Mouse (Mus musculus) bone marrow, adult 2 months (tissue): ENCODE measurements around the gene Mettl8. TPM values are rescaled to one million over a fixed set of nuclear protein-coding genes. Genes with fewer than 3 reads are reported as not detected.

Source experiments
- H3K27ac ChIP-seq: fragments of 200-500 bp; 2 replicates; pipeline ENCODE4 v1.5.1; 2012; ENCODE audit warnings: low read depth, mild to moderate bottlenecking, control low read depth, inconsistent platforms, low read length; ENCODE audit not compliant: control insufficient read depth, poor library complexity, insufficient read depth
- H3K4me1 ChIP-seq: fragments of 200-500 bp; 2 replicates; pipeline ENCODE4 v1.6.1; 2011; ENCODE audit warnings: low read length; ENCODE audit not compliant: control insufficient read depth, insufficient read depth
- H3K4me3 ChIP-seq: fragments of 200-500 bp; replicated peaks from 2 replicates; pipeline ENCODE3; 2011; ENCODE audit warnings: mild to moderate bottlenecking, low read depth, low read length, control low read depth; ENCODE audit not compliant: control insufficient read depth
- CTCF ChIP-seq: fragments of 200-500 bp; IDR thresholded peaks from 2 replicates; pipeline ENCODE4 v1.5.1; 2011; ENCODE audit warnings: low read length, control low read depth; ENCODE audit not compliant: control insufficient read depth, insufficient read depth
- POLR2A ChIP-seq: fragments of 200-500 bp; IDR thresholded peaks from 2 replicates; pipeline ENCODE4 v1.6.1; 2011; ENCODE audit warnings: low read depth, mild to moderate bottlenecking, control low read depth, low read length, borderline replicate concordance; ENCODE audit not compliant: control insufficient read depth
- WGBS: fragments of 180-500 bp; shearing (Covaris S2); methylation state at CpG from one replicate; pipeline ENCODE4 v1.1.7; 2018; 5-methylcytosine and 5-hydroxymethylcytosine counted together
- polyA plus RNA-seq: library from polyadenylated mRNA; stranded (reverse); fragments of >200 nt; gene quantifications from 2 replicates; pipeline ENCODE4 v1.2.4, GENCODE M21; 2011; ENCODE audit warnings: low replicate concordance; ENCODE audit not compliant: missing spikeins, insufficient read depth, insufficient read length

Gene Mettl8
- polyA plus RNA-seq, 1 experiment, result 25.7 TPM

DNA sequence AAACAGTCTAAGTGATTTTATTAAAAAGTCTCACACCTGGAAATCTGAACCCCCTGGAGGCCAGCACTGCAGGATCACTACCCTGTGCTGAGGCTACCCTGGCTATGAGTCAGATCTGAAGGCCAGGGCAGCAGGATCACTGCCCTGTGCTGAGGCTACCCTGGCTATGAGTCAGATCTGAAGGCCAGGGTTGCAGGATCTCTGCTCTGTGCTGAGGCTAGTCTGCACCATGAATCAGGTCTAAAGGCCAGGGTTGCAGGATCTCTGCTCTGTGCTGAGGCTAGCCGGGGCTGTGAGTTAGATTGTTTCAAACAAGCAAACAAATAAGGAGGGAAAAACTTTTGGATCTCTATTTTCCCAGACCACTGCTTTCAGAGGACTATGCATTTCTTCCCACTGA lies 92.5 kb downstream of the Mettl8 start:
- no peak overlapping the region for H3K27ac ChIP-seq
- H3K4me3 ChIP-seq, result no peak overlapping the region
- 82% methylated on average over 1 of the region's 1 CpGs for WGBS
- no peak for TF ChIP-seq CTCF
- H3K4me1 ChIP-seq, result peaks cover 1% of the 10 kb centered on the region; the same call in 1 of the 2 replicates

DNA sequence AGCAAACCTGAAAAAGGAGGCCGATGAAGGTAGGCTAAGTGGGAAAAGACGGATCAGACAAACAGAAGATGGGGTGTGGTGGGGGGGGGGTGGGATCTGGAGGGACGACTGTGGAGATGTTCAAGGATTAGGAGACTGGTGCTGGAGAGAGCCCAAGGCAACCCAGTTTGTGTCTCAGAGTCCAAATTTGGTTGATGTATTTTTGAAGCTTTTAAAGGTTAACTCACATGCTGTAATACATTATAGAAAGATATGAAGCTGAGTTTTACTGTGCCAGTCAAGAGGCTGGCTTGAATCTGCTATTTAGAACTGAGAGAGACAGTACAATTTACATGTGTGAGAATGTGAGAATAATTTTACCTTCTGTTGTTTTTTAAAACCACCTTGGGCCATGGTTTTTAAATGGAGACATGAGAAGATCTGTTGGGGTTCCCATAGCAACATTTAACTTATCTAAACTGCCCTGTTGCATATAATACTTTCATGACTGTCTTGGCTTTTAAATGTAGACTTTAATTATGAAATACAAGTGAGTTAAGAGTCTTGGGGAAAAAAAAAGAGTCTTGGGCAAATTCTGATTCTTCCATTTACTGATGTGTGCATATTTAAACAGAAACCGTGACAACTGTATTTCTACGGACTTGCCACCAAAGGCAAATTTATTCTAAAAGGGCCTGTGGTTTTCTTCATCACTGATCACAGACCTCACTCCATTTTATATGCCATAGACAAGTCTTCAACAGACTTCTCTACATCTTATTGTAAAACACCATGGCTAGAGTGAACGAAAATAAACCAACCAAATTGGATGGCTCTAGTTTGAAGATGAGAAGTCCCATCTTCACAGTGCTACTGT lies 94.1 kb downstream of the Mettl8 start:
- Histone ChIP-seq H3K4me1 (no peaks in the 10 kb centered on the region; the same call in 1 of the 2 replicates), H3K27ac (no peak overlapping the region), H3K4me3 (no peak overlapping the region)
- TF ChIP-seq CTCF (no peak), POLR2A (no peak)
- 78% methylated on average over 6 of the region's 6 CpGs for WGBS

DNA sequence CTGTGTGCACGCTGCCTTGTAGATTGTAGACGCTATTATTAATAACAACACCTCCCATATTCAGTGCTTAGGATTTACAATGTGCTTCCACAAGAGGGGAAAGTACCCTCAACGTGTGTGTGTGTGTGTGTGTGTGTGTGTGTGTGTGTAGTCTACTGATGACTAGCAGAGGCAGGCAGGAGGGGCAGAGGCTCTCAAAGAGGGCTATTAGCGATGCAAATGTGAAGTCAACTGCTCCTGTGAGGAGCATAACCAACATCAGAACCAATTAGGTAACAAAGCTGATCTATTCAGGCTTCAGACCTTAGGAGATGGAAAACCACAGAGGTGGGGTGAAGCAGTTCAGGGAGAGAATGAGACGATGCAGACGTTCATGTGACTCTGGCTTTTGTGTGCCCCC lies 95.3 kb downstream of the Mettl8 start:
- H3K27ac ChIP-seq, result no peak overlapping the region
- WGBS, result 79% methylated on average over 6 of the region's 6 CpGs
- TF ChIP-seq CTCF, result no peak

DNA sequence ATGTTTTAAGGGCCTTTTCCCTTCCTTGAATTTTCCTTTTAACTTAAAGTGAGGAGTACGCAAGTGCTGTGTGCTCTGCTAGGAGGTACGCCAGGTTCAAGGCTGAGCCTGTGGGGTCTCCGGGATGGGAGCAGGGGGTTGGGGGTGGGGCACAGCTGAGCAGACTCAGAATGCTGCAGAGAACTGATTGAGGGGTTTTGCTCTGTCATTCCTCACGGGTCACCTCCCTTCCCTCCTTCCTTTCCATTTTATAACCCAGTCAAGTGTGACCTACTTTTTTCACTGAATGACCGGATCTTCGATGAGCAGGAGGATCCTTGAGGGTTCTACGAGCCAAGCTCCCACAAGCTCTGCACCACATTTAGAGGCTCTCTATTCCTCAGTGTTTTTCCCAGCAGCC lies 96.0 kb downstream of the Mettl8 start:
- WGBS, result 78% methylated on average over 7 of the region's 7 CpGs
- H3K4me1 ChIP-seq, result no peaks in the 10 kb centered on the region; the same call in 1 of the 2 replicates

More for the DNA sequence above, 95.3 kb downstream of the Mettl8 start:
- H3K4me1 ChIP-seq, result no peaks in the 10 kb centered on the region; the same call in 1 of the 2 replicates
- no peak overlapping the region for H3K4me3 ChIP-seq

DNA sequence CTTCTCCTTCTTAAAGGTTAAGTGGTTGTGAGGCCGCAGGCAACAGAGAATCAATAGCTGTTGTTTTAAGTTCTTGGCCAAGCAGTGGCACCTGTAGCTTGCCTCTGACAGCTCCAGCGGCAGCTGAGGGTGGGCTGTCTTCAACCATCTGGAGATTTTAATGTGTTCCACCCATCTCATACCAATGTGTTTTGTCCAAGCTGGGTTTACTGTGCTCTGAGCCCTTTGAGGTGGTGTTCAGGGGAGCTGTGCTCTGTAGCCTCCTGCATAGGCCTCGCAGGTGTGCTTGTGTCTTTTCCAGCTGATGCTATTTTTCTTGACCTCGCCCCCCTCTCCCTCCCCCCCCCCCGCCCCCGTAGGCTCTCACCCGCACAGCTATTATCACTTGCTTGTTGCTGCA lies 96.8 kb downstream of the Mettl8 start:
- no peak overlapping the region for H3K27ac ChIP-seq
- no peak overlapping the region for H3K4me3 ChIP-seq
- H3K4me1 ChIP-seq, result peaks cover 1% of the 10 kb centered on the region; the same call in 1 of the 2 replicates
- TF ChIP-seq CTCF, result no peak
- TF ChIP-seq POLR2A, result no peak
- WGBS, result 74% methylated on average over 7 of the region's 7 CpGs

More for the DNA sequence above, 96.0 kb downstream of the Mettl8 start:
- TF ChIP-seq POLR2A, result no peak
- TF ChIP-seq CTCF, result no peak
- Histone ChIP-seq H3K27ac (no peak overlapping the region), H3K4me3 (no peak overlapping the region)

DNA sequence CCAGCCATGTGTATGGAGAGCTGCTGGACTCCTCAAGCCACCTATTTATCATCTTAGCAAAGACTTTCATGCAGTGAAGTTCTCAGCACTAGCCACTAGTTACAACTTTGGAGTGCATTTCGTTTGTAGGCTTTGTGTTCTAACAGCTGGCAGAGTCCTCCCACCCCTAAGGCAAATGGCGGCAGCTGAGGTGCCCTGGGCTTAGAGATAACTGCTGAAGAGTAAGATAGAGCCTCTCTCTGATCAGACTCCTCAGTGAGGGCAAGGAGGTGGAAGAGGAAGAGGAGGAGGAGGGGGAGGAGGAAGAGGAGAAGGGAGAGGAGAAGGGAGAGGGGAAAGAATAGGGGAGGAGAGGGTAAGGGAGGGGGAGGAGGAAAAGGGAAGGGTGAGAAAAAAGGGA lies 101.8 kb downstream of the Mettl8 start:
- 48% methylated on average over 2 of the region's 2 CpGs for WGBS
- Histone ChIP-seq H3K4me1 (peaks cover 1% of the 10 kb centered on the region; the same call in 1 of the 2 replicates), H3K27ac (no peak overlapping the region), H3K4me3 (no peak overlapping the region)
- TF ChIP-seq CTCF (no peak), POLR2A (no peak)

DNA sequence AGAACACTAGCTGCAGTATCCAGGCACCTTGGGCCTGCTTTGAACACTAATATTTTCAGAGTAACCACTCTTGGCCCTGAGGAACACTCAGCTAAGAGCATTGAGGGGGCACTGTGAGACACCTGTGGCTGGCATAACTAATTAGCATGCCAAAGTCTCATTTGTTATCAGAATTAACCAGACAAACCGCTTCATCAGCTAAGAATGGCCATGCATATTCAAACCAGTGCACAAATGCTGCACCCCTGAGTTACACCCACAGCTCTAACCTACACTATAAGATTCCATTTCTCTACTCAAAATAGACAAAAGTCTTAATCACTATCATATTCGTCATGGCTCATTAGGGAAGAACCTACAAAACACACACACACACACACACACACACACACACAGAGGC lies 103.4 kb downstream of the Mettl8 start:
- Histone ChIP-seq H3K27ac (no peak overlapping the region), H3K4me3 (no peak overlapping the region), H3K4me1 (peaks cover 1% of the 10 kb centered on the region; the same call in 1 of the 2 replicates)
- 61% methylated on average over 2 of the region's 2 CpGs for WGBS
- no peak for TF ChIP-seq POLR2A
- TF ChIP-seq CTCF, result no peak

DNA sequence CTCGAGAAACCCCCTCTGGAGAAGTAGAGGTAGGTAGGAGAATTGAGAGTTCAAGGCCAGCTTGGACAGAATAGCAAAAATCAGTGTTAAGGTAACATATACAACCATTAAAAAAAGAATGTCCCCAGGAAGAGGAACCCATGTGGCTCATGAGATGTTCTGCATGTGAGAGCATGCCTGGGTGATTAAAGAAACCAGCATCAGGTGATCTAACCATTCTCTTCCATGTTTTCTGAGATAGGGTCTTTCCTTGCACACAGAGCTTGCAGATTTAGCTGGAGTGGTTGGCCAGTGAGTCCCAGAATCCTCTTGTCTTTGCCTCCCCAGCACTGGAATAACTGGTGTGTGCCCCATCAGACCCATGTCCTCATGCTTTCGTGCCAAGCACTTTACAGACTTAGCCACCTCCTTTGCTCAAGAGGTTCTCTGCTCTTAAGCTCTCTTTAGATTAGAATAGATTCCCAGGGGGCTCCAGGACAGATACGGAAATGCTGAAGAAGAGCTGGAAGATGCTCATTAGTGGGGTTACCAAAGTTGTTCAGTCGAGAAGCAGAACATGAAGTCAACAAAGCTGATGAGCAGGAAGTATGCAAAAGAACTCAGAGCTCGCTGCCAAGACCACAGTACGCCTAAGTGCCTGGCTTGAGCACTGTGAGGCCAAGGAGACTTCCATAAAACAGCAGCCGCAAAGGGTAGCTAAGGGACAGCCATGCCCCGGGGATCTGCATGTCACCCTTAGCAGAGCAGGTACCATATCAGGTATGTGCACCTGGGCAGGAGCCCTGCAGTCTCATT lies 110.7 kb downstream of the Mettl8 start:
- Histone ChIP-seq H3K4me1 (no peaks in the 10 kb centered on the region), H3K4me3 (no peak overlapping the region), H3K27ac (no peak overlapping the region)
- WGBS, result 55% methylated on average over 8 of the region's 8 CpGs
- TF ChIP-seq POLR2A, result no peak
- TF ChIP-seq CTCF, result no peak
